Mouse (Mus musculus) neural tube, embryonic 15.5 days (tissue): ENCODE results near the gene Ccdc152. TPM values are rescaled to one million over a fixed set of nuclear protein-coding genes. Genes with fewer than 3 reads are reported as not detected.

Experiments used
- ATAC-seq: fragments of 200-750 bp; cut with Nextera tagmentation; 2 replicates; pipeline ENCODE4 v1.8.0; 2017; ENCODE audit warnings: mild to moderate bottlenecking, moderate TSS enrichment, moderate library complexity; ENCODE audit not compliant: low FRiP score
- H3K27ac ChIP-seq: fragments of 300-500 bp; sonication (generic); replicated peaks from 2 replicates; pipeline ENCODE4 v1.5.1; 2015; ENCODE audit warnings: mild to moderate bottlenecking, inconsistent platforms
- H3K27me3 ChIP-seq: fragments of 300-500 bp; sonication (generic); replicated peaks from 2 replicates; pipeline ENCODE4 v1.6.1; 2015; ENCODE audit warnings: inconsistent platforms
- H3K36me3 ChIP-seq: fragments of 300-500 bp; sonication (generic); 2 replicates; pipeline ENCODE4 v1.6.1; 2015; ENCODE audit warnings: inconsistent platforms
- H3K4me1 ChIP-seq: fragments of 300-500 bp; sonication (generic); 2 replicates; pipeline ENCODE4 v1.6.1; 2015; ENCODE audit warnings: inconsistent platforms
- H3K4me2 ChIP-seq: fragments of 300-500 bp; sonication (generic); 2 replicates; pipeline ENCODE4 v1.6.1; 2015; ENCODE audit warnings: inconsistent platforms, mild to moderate bottlenecking, moderate library complexity
- H3K4me3 ChIP-seq: fragments of 300-500 bp; sonication (generic); replicated peaks from 2 replicates; pipeline ENCODE4 v1.5.1; 2015; ENCODE audit warnings: mild to moderate bottlenecking, inconsistent platforms
- H3K9ac ChIP-seq: fragments of 300-500 bp; sonication (generic); replicated peaks from 2 replicates; pipeline ENCODE4 v1.6.1; 2015; ENCODE audit warnings: mild to moderate bottlenecking, inconsistent platforms
- H3K9me3 ChIP-seq: fragments of 300-500 bp; sonication (generic); replicated peaks from 2 replicates; pipeline ENCODE4 v1.6.1; 2016; ENCODE audit warnings: inconsistent platforms
- WGBS: fragments of 180-500 bp; shearing (Covaris S2); methylation state at CpG from one replicate; pipeline ENCODE4 v1.1.7; 2015; ENCODE audit warnings: mixed read lengths; 5-methylcytosine and 5-hydroxymethylcytosine counted together
- polyA plus RNA-seq: library from polyadenylated mRNA; unstranded; fragments of >200 nt; fragmentation: Nextera tagmentation; extraction: Ambion mirVana; gene quantifications from 2 replicates; pipeline ENCODE4 v1.2.1, GENCODE M21; 2015

The Ccdc152 gene
- polyA plus RNA-seq, 1 experiment from 2014 or later: 0.28 TPM

DNA sequence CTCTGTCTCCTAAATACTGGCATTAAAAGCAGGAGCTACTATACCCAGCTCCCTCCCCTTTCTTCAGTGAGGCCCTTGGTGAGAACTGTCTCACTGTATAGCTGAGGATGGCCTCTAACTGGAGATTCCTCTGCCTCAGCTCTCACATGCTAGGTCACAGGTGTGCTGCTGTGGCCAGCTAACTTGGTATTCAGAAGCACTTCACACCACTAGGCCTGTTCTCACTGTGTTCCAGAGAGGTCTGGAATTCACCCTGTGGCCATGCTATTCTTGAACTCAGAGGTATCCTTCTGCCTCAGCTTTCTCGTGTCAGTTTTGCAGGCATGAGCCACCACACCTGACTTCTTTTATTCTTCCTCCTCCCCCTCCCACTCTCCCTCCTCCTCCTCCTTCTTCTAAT is 30.1 kb downstream of the Ccdc152 start:
- no peak overlapping the region for H3K27ac ChIP-seq
- H3K36me3 ChIP-seq: no peaks in the 10 kb centered on the region
- H3K9ac ChIP-seq: no peak overlapping the region
- no peaks in the 10 kb centered on the region for H3K27me3 ChIP-seq
- WGBS: 86% methylated on average over 1 of the region's 1 CpGs
- no peaks in the 10 kb centered on the region for H3K9me3 ChIP-seq
- peaks cover 4% of the 10 kb centered on the region for H3K4me1 ChIP-seq
- H3K4me2 ChIP-seq: peak overlapping the region; percentile 54
- no peak overlapping the region for H3K4me3 ChIP-seq
- ATAC-seq: no peak

DNA sequence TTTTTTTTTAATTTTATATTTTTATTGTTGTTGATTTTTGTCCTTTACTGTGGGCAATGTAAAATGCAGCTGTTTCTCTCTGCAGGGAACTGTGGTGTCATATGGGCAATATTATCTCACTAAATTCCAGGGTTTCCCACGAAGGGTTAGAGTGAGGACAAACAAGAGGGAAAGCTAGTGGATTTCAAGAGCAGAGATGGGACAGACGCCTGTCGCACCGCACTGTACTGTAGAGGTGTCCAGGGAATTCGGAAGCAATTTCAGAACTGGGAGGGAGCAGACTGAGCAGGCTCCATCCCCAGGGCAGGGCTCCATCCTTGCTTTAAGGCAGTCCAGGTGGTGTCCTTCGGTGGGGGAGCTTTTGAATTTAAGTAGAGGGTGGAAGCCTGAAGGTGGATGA is 32.1 kb downstream of the Ccdc152 start:
- H3K4me1 ChIP-seq: peaks cover 4% of the 10 kb centered on the region
- peak overlapping the region; percentile 54 for H3K4me2 ChIP-seq
- peak; percentile 29; the same call in 1 of the 2 replicates for ATAC-seq
- no peak overlapping the region for H3K27ac ChIP-seq
- H3K36me3 ChIP-seq: no peaks in the 10 kb centered on the region
- no peak overlapping the region for H3K9ac ChIP-seq
- H3K27me3 ChIP-seq: no peaks in the 10 kb centered on the region
- WGBS: 22% methylated on average over 6 of the region's 6 CpGs
- H3K4me3 ChIP-seq: peak overlapping the region; percentile 32
- no peaks in the 10 kb centered on the region for H3K9me3 ChIP-seq

DNA sequence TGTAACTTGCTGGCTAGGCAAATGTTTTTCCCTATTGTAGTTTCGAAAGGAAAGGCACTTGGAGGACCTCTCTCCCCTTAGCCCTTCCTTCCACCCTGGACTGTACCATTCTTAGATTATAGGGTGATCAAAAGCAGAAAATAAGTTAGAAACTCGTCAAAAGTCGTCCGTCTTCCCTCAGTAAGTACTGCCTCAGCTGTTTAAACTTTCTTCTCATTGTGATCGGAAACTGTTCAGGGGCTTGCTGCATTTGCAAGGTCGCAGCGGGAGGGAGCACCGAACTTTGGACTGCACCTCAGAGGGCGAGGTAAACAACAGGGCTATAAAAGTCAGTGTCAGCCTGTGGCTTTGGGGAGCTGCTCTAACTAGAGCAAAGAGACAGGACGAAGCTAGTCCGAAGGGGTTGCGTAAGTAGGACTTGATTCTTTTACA is 32.7 kb downstream of the Ccdc152 start:
- H3K27ac ChIP-seq: peak overlapping the region; percentile 71; the same call in 1 of the 2 replicates
- peak overlapping the region; percentile 32 for H3K4me3 ChIP-seq
- H3K27me3 ChIP-seq: no peaks in the 10 kb centered on the region
- ATAC-seq: peak; percentile 79; the same call in 1 of the 2 replicates
- H3K4me2 ChIP-seq: peak overlapping the region; percentile 54
- peaks cover 4% of the 10 kb centered on the region for H3K4me1 ChIP-seq
- 1% methylated on average over 12 of the region's 12 CpGs for WGBS
- no peaks in the 10 kb centered on the region for H3K36me3 ChIP-seq
- H3K9ac ChIP-seq: no peak overlapping the region; the same call in 1 of the 2 replicates
- H3K9me3 ChIP-seq: no peaks in the 10 kb centered on the region

DNA sequence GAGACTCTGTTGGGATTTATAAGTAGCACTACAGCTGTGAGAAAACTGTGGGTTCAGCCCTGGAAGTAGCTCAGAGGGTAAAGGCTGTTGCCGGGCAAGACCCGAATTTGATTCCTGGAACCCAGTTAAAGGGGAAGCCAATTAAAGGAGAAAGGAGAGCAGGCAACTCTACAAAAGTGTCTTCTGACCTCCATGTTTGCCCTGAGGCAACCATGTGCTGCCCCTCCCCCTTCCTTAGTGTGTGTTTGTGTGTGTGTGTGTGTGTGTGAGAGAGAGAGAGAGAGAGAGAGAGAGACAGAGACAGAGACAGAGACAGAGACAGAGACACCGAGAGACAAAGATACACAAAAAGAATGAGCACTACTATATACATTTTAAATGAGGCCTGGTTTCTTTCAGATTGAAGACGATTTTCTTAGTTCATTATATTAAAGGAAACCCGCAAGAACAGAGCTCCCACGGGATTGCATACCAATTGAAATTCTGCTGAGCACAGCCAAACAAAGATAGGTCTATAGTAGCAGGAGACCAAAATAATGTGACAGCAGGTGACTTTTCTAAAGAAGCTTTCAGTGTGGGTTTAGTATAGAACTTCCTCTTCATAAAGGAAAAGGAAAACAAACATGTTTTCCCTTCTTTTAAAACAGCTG is 33.2 kb downstream of the Ccdc152 start:
- Histone ChIP-seq H3K9me3 (no peaks in the 10 kb centered on the region), H3K4me2 (peak overlapping the region; percentile 54), H3K9ac (no peak overlapping the region), H3K4me3 (peak overlapping the region; percentile 32), H3K27ac (peak overlapping the region; percentile 10; the same call in 1 of the 2 replicates), H3K27me3 (no peaks in the 10 kb centered on the region), H3K36me3 (no peaks in the 10 kb centered on the region), H3K4me1 (peaks cover 4% of the 10 kb centered on the region)
- 17% methylated on average over 6 of the region's 6 CpGs for WGBS
- no peak for ATAC-seq

DNA sequence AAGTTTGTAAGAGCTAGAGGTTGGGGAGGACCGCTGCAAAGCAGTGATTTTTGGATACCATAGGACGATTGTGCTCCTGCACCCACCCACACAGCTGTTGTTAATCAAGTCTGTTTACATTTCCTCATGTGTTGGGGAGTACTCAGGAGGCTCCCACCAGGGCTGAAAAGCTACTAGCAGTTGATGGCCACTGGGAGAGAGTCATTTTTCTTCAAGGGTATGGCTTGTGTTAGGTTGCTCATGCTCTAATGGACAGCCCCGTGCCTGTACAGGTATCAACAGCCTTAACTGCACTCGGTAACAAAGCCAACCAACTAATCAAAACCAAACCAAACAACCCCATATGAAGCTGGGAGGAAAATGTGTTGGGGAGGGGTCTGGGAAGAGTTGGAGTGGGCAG is 33.8 kb downstream of the Ccdc152 start:
- no peaks in the 10 kb centered on the region for H3K27me3 ChIP-seq
- no peak for ATAC-seq
- H3K4me3 ChIP-seq: no peak overlapping the region
- H3K36me3 ChIP-seq: no peaks in the 10 kb centered on the region
- no peak overlapping the region for H3K4me2 ChIP-seq
- peaks cover 4% of the 10 kb centered on the region for H3K4me1 ChIP-seq
- no peaks in the 10 kb centered on the region for H3K9me3 ChIP-seq
- H3K27ac ChIP-seq: no peak overlapping the region
- WGBS: 78% methylated on average over 4 of the region's 4 CpGs
- H3K9ac ChIP-seq: no peak overlapping the region

DNA sequence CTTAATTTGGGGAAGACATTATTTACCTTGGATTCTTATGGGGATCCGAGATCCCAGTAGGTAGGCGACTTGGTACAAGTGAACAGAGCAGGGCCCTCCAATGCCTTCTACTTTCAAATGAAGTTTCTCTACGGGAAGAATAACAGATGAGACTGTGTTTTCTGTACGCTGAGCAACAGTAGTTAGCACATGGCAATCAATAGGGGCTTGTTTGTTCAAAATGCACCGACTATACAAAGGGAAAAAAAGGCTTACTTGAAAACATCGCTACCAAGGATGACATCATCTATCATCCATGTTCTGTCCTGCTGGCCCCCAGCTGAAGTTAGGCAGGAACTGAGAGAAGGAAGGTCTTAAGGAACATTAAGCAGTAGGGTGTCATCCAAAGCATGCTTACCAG is 35.1 kb downstream of the Ccdc152 start, which contains the start of gene Selenop:
TSS of gene Selenop (plus strand) at position 301 of the 400 bp plus-strand sequence.
- Histone ChIP-seq H3K9me3 (no peaks in the 10 kb centered on the region), H3K27me3 (no peaks in the 10 kb centered on the region), H3K4me2 (no peak within 1 kb of the TSS), H3K36me3 (no peaks in the 10 kb centered on the region), H3K4me3 (no peak within 1 kb of the TSS), H3K4me1 (peaks cover 4% of the 10 kb centered on the region; the same call in 1 of the 2 replicates), H3K9ac (no peak within 1 kb of the TSS), H3K27ac (no peak within 1 kb of the TSS)
- no peak for ATAC-seq
- WGBS: 78% methylated on average over 6 of the region's 6 CpGs

DNA sequence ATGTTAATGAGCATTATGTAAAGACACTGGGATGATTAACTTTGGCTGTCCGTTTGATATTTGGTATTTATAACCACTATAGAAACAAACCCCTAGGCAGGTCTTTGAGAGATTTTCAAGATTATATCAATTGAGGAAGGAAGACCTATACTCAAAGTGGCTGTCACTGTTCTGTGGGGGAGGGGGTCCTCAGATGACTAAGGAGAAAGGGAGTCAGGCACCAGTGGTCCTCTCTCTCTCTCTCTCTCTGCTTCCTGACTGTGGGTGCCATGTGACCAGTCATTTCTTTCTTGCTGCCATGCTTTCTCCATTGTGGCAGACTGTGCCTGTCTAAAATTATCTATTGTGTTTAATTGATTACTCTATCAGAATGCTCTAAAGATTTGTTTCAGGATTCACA is 38.5 kb downstream of the Ccdc152 start:
- H3K4me2 ChIP-seq: no peak overlapping the region
- no peaks in the 10 kb centered on the region for H3K4me1 ChIP-seq
- H3K9me3 ChIP-seq: no peaks in the 10 kb centered on the region
- H3K27me3 ChIP-seq: no peaks in the 10 kb centered on the region
- no peak overlapping the region for H3K4me3 ChIP-seq
- no peak for ATAC-seq
- 89% methylated on average over 1 of the region's 1 CpGs for WGBS
- no peak overlapping the region for H3K9ac ChIP-seq
- H3K36me3 ChIP-seq: no peaks in the 10 kb centered on the region
- no peak overlapping the region for H3K27ac ChIP-seq

DNA sequence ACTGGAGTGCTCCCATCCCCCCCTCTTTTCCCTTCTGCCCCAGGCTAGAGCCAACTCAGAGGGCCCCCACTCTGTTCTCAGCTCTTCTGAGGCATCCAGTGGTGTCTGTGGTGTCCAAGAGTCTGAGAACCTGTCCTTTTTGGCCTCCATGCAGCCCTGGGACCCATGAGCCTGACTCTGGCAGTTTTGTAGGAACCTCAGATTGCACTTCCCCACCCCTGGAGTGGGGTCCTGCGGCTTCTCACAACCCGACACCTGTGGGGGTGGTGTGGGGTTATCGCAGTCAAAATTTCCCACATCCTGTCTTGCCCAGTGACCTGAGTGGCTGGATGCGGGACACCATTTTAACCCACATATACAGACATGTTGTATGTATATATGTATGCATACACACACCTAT is 39.0 kb downstream of the Ccdc152 start:
- WGBS: 94% methylated on average over 4 of the region's 4 CpGs

DNA sequence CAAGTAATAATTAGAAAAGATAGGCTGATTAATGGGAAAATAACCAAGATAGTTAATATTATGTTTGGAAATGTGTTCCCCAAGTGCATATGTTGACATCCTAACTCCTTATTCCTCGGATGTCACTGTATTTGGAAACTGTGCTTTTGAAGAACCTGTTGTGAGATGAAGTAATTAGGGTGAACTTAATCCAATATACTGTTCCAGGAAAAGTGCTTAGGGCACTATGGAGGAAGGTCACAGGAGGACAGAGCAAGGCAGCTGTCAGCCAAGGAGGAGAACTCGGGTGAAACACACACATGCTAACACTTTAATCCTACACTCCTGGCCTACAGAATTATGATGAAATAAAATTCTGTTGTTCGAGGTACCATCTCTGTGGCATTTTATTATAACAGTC is 40.4 kb downstream of the Ccdc152 start:
- H3K9ac ChIP-seq: no peak overlapping the region
- no peaks in the 10 kb centered on the region for H3K36me3 ChIP-seq
- WGBS: 87% methylated on average over 3 of the region's 3 CpGs
- no peaks in the 10 kb centered on the region for H3K4me1 ChIP-seq
- no peaks in the 10 kb centered on the region for H3K9me3 ChIP-seq
- no peak for ATAC-seq
- no peak overlapping the region for H3K27ac ChIP-seq
- H3K4me2 ChIP-seq: no peak overlapping the region
- H3K4me3 ChIP-seq: no peak overlapping the region
- H3K27me3 ChIP-seq: no peaks in the 10 kb centered on the region

More for the DNA sequence above, 39.0 kb downstream of the Ccdc152 start:
- no peak overlapping the region for H3K4me3 ChIP-seq
- no peak for ATAC-seq
- H3K9ac ChIP-seq: no peak overlapping the region
- H3K4me1 ChIP-seq: no peaks in the 10 kb centered on the region
- no peak overlapping the region for H3K4me2 ChIP-seq
- no peaks in the 10 kb centered on the region for H3K27me3 ChIP-seq
- no peak overlapping the region for H3K27ac ChIP-seq
- H3K9me3 ChIP-seq: no peaks in the 10 kb centered on the region
- H3K36me3 ChIP-seq: no peaks in the 10 kb centered on the region

DNA sequence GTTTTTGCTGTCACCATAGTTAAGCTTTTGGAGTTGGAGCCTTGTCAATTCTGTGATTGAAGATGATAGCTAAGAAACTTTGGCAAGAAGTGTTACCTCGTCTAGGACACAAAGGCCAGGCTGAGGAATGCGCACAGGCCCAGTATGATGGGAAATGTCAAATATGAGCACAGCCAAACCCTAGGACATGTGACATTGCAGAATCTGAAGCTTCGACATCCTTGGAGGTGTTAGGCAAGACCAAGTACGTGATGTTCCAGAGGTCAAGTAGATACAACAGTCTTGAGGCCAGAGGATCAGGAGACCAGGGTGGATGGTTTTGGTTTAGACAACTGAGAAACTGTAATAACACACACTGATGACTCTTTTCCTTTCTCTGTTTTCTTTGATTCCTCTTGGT is 43.0 kb downstream of the Ccdc152 start:
- no peak for ATAC-seq
- Histone ChIP-seq H3K9me3 (no peaks in the 10 kb centered on the region), H3K4me3 (no peak overlapping the region), H3K27me3 (no peaks in the 10 kb centered on the region), H3K27ac (no peak overlapping the region), H3K9ac (no peak overlapping the region), H3K4me2 (no peak overlapping the region), H3K36me3 (no peaks in the 10 kb centered on the region), H3K4me1 (no peaks in the 10 kb centered on the region)
- 94% methylated on average over 4 of the region's 4 CpGs for WGBS

DNA sequence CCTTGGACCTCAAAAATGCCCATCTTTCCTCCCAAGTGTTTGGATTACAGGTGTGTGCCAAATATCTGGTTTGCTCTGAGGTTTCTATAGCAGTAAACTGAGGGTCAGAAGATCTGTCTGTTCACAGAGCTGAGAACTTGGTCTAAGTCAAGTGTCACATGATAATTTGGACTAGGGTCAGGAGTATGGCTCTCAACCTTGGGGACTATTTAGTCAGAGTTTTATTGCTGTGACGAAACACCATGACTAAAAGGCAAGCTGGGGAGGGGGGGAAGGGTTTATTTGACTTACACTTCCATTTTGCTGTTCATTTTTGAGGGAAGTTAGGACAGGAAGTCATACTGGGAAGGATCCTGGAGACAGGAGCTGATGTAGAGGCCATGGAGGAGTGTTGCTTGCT is 44.3 kb downstream of the Ccdc152 start:
- WGBS: 73% methylated on average over 1 of the region's 1 CpGs
- Histone ChIP-seq H3K4me3 (no peak overlapping the region), H3K27ac (no peak overlapping the region), H3K4me2 (no peak overlapping the region), H3K9me3 (no peaks in the 10 kb centered on the region), H3K4me1 (no peaks in the 10 kb centered on the region), H3K9ac (no peak overlapping the region), H3K36me3 (no peaks in the 10 kb centered on the region), H3K27me3 (no peaks in the 10 kb centered on the region)
- ATAC-seq: no peak

DNA sequence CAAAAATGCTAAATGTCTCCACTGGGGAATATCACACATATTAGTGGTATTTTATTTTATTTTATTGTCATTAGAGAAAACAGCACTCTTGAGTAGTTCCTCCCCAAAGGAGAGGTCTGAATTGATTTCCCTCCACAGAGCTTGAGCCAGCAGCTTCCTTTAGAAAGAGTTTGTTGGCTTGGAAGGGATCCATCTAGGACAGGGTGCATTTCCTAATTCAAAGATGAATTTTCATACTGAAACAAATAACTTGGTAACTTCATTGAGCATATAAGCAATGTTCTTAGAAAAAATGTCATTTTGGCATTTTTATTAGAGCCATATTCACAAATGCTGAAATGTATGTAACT is 51.6 kb downstream of the Ccdc152 start:
- Histone ChIP-seq H3K4me3 (no peak overlapping the region), H3K4me2 (no peak overlapping the region), H3K4me1 (no peaks in the 10 kb centered on the region), H3K9me3 (no peaks in the 10 kb centered on the region), H3K27ac (no peak overlapping the region), H3K27me3 (no peaks in the 10 kb centered on the region), H3K9ac (no peak overlapping the region), H3K36me3 (no peaks in the 10 kb centered on the region)
- no peak for ATAC-seq
